Mouse (Mus musculus) small intestine, adult 2 months (tissue): ENCODE data around the gene Optc. TPM values are rescaled to one million over a fixed set of nuclear protein-coding genes. Genes with fewer than 3 reads are reported as not detected.

Source experiments
- H3K27ac ChIP-seq: fragments of 200-500 bp; 2 replicates; pipeline ENCODE4 v1.5.1; 2012; ENCODE audit warnings: low read depth, low read length, control low read depth, inconsistent platforms; ENCODE audit not compliant: insufficient read depth
- H3K27me3 ChIP-seq: fragments of 200-500 bp; 2 replicates; pipeline ENCODE4 v1.6.1; 2012; ENCODE audit warnings: mild to moderate bottlenecking, moderate library complexity, low read length, inconsistent platforms; ENCODE audit not compliant: control insufficient read depth, insufficient read depth
- H3K36me3 ChIP-seq: fragments of 200-500 bp; 2 replicates; pipeline ENCODE4 v1.6.1; 2012; ENCODE audit warnings: mild to moderate bottlenecking, low read length, control low read depth, inconsistent platforms; ENCODE audit not compliant: control insufficient read depth, insufficient read depth
- H3K4me1 ChIP-seq: fragments of 200-500 bp; 2 replicates; pipeline ENCODE4 v1.6.1; 2012; ENCODE audit warnings: low read length, inconsistent platforms, mixed read lengths; ENCODE audit not compliant: control insufficient read depth, insufficient read depth, insufficient read length
- H3K4me3 ChIP-seq: fragments of 200-500 bp; 2 replicates; pipeline ENCODE4 v1.5.1; 2012; ENCODE audit warnings: low read depth, mild to moderate bottlenecking, control low read depth, inconsistent platforms, low read length, moderate library complexity
- CTCF ChIP-seq: fragments of 200-500 bp; IDR thresholded peaks from 2 replicates; pipeline ENCODE4 v1.5.1; 2012; ENCODE audit warnings: low read depth, mild to moderate bottlenecking, control low read depth, inconsistent platforms, low read length, moderate library complexity, mixed read lengths; ENCODE audit not compliant: insufficient replicate concordance, insufficient read length; ENCODE audit errors: extremely low read depth
- POLR2A ChIP-seq: fragments of 200-500 bp; IDR thresholded peaks from 2 replicates; pipeline ENCODE4 v1.6.1; 2012; ENCODE audit warnings: low read depth, mild to moderate bottlenecking, control low read depth, inconsistent platforms, low read length, moderate library complexity
- WGBS: fragments of 180-500 bp; shearing (Covaris S2); methylation state at CpG from one replicate; pipeline ENCODE4 v1.1.7; 2018; 5-methylcytosine and 5-hydroxymethylcytosine counted together
- polyA plus RNA-seq: library from polyadenylated mRNA; depleted of rRNA; stranded (reverse); fragments of >200 nt; gene quantifications from 2 replicates; pipeline ENCODE4 v1.2.3, GENCODE M21; 2012

Optc gene
- polyA plus RNA-seq, 1 experiment = 8.3 TPM

DNA sequence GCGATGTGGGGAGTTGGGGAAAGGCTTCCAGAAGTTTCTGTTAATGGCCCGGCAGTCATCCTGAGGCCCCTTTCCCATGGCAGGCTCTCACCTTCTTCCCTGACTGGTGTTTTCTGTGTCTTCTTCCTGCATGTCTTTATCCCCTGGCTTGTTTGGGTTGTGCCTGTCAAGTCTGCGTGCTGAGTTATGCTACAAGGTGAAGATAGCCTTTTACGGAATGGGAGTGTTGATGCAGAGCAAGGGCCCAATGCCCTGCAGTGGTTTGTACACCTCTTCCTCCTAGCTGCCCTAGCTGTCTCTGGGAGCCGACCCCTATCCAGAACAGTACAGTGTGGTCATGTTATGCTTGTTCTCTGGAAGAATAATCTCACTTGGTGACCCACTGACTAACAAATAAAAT is 46.8 kb downstream of the Optc start:
- no peak for TF ChIP-seq CTCF
- no peak for TF ChIP-seq POLR2A
- Histone ChIP-seq H3K4me1 (no peaks in the 10 kb centered on the region), H3K27me3 (no peaks in the 10 kb centered on the region), H3K4me3 (no peak overlapping the region), H3K27ac (no peak overlapping the region), H3K36me3 (no peaks in the 10 kb centered on the region)
- 82% methylated on average over 5 of the region's 5 CpGs for WGBS

DNA sequence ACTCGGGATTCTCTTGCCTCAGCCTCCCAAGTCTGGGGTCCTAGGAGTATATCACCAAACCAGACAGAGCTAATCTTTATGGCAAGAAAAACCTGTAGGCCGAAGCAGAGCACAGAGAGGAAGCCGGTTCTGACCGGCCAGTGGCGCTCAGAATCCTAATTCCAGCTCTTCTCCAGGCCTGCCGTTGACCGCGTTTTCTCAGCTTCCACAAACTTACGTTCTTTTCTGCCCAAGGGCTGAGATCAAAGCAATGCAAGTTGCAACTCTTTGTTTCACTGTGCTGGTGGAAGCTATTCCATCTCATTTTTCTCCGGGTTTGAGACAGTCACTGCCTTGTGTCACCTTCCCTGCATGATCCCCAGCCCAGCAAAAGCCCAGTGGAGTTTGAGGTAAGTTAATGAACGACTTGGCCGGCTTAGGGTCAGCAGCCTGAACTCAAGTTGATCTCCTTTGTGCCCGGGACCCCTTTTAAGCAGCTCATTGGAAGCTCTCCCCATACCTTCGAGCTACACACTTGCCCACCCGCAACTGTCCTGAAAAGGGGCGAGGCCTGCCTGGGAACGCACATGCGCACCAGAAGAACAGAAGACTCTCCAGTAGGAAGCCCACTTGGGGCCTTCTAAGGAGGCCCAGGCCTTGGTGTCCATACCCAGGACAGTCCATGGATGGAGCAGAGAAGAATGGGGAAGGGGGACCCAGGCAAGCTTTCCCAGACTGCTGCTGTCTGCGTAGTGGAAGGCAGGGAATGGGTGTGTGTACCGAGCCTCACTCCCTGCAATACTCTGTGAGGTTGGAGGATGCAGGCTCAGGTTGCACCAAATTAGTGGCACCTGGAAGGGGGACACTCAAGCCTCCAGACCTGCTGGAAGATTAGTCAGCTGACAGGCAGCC is 47.7 kb downstream of the Optc start:
- TF ChIP-seq POLR2A (no peak), CTCF (no peak)
- H3K27me3 ChIP-seq = no peaks in the 10 kb centered on the region; the same call in 1 of the 2 replicates
- no peaks in the 10 kb centered on the region for H3K36me3 ChIP-seq
- no peak overlapping the region for H3K27ac ChIP-seq
- 0 out of 2 replicates have a peak, but pooled peaks cover 2% of the 10 kb centered on the region for H3K4me1 ChIP-seq
- 86% methylated on average over 20 of the region's 20 CpGs for WGBS
- no peak overlapping the region for H3K4me3 ChIP-seq

DNA sequence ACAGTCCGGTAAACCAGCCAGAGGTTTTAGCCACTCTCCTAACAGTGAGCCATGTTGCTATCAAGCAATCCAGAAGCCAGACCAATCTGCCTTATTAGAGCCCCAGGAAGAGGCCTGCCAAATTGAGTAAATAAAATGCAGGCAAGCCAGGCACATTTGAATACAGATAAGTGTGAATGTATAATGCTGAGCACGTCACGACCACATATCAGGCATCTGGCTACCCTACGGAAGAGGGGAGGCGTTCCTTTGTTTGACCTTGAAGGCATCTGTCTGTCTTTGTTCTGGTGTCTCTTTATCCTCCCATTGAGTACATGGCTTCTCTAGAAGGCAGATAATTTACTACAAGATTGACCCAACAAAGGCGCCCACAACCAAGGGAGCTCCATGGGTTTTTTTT is 48.5 kb downstream of the Optc start:
- 91% methylated on average over 6 of the region's 6 CpGs for WGBS
- Histone ChIP-seq H3K4me3 (no peak overlapping the region), H3K4me1 (0 out of 2 replicates have a peak, but pooled peaks cover 2% of the 10 kb centered on the region), H3K36me3 (no peaks in the 10 kb centered on the region), H3K27ac (no peak overlapping the region), H3K27me3 (peaks cover 2% of the 10 kb centered on the region; the same call in 1 of the 2 replicates)
- TF ChIP-seq POLR2A = no peak
- TF ChIP-seq CTCF = no peak

DNA sequence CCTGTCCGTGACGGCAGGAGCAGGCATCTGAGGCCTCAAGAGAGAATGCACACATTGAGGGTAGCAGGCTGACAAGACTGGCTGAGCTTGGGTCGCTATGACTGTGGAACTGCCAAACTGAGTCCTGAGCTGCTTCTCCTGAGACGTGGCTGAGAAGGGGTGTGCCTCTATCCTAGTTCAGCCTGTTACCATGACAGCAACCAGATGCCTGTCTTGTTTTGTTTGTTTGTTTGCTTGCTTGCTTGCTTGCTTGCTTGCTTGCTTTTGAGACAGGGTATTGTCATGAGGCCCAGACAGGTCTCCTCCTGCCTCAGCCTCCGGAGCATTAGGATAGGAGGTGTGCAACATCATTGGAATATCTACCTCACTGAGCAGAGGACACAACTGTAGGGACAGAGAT is 50.0 kb downstream of the Optc start:
- no peak overlapping the region for H3K27ac ChIP-seq
- H3K4me1 ChIP-seq = 0 out of 2 replicates have a peak, but pooled peaks cover 2% of the 10 kb centered on the region
- H3K36me3 ChIP-seq = no peaks in the 10 kb centered on the region
- TF ChIP-seq POLR2A (no peak), CTCF (no peak)
- WGBS = 92% methylated on average over 5 of the region's 5 CpGs
- peaks cover 2% of the 10 kb centered on the region; the same call in 1 of the 2 replicates for H3K27me3 ChIP-seq
- no peak overlapping the region for H3K4me3 ChIP-seq

DNA sequence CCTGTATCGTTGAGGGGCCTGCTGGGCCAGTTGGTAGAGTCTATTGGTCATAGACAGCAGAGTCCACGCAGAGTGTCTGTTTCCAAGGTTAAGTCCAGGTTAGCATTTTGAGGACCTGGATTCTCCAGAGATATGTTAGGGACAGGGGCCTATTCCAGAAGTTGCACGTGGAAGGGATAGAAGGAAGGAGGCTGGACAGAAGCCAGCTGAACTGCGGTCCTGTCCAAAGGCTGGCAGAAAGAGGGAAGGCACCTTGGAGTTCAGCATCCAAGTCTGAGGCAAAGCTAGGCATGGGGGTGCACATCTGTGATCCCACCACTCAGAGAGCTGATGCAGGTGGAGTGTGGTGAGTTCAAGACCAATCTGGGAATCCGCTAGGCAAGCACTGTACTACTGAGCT is 50.6 kb downstream of the Optc start:
- 77% methylated on average over 5 of the region's 5 CpGs for WGBS
- TF ChIP-seq CTCF (no peak), POLR2A (no peak)
- Histone ChIP-seq H3K27ac (no peak overlapping the region), H3K4me3 (no peak overlapping the region), H3K4me1 (0 out of 2 replicates have a peak, but pooled peaks cover 2% of the 10 kb centered on the region), H3K27me3 (peaks cover 2% of the 10 kb centered on the region; the same call in 1 of the 2 replicates), H3K36me3 (no peaks in the 10 kb centered on the region)

DNA sequence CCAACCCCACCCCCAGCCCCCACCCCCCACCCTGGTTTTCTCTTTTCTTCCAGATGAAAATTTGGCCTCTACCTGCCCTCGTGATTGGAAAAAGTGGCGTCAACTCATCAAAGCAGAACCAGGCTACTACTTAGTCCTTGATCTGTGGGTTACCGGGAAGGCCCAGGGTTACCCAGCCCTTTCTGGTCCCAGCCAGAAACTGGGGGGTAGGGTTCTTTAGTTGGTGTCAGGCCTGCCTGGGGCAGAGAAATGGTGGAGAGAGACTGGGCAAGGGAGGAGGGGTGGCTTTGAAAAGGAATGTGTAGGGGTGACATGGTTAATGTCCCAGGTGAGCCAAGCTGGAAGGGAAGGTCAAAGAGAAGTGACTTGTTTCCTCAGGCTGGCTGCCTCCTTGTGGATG is 51.1 kb downstream of the Optc start:
- Histone ChIP-seq H3K27me3 (peaks cover 2% of the 10 kb centered on the region; the same call in 1 of the 2 replicates), H3K36me3 (no peaks in the 10 kb centered on the region), H3K27ac (no peak overlapping the region), H3K4me1 (0 out of 2 replicates have a peak, but pooled peaks cover 2% of the 10 kb centered on the region), H3K4me3 (no peak overlapping the region)
- TF ChIP-seq CTCF (no peak), POLR2A (no peak)
- 89% methylated on average over 3 of the region's 3 CpGs for WGBS

DNA sequence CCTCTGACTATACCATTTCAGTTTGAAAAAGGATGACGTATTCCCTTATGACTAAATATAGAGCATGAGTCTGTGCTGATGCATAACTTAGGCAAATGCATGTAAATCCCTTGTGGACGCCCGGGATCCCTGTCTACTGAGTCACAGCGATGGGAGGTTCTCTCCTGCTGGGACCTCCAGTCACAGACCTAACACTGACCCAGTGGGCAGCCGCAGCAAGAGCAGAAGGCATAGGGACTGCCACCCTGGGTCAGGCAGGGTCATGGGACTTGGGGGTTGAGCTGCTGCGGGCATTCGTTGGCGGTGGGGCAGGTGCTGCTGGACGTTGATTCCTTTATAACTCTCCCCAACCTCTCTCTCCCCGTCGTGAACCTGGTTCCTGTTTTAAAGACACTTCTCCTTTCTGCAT is 51.7 kb downstream of the Optc start:
- H3K4me1 ChIP-seq = 0 out of 2 replicates have a peak, but pooled peaks cover 2% of the 10 kb centered on the region
- H3K27me3 ChIP-seq = peaks cover 2% of the 10 kb centered on the region; the same call in 1 of the 2 replicates
- H3K36me3 ChIP-seq = no peaks in the 10 kb centered on the region
- no peak overlapping the region for H3K27ac ChIP-seq
- 75% methylated on average over 11 of the region's 11 CpGs for WGBS
- TF ChIP-seq CTCF (no peak), POLR2A (no peak)
- no peak overlapping the region for H3K4me3 ChIP-seq
